Mouse (Mus musculus): ENCODE results near the gene Itpkb. TPM values are rescaled to one million over a fixed set of nuclear protein-coding genes. Genes with fewer than 3 reads are reported as not detected.

Gene Itpkb
- polyA plus RNA-seq, 1 experiment from 2014 or later, result 6.9 TPM

- H3K9ac ChIP-seq, result no peak overlapping the region
- ATAC-seq, result no peak
- peaks cover 20% of the 10 kb centered on the region for H3K4me1 ChIP-seq (replicated peaks)
- H3K36me3 ChIP-seq, result no peaks in the 10 kb centered on the region
- no peak overlapping the region for H3K4me2 ChIP-seq (replicated peaks)
- WGBS, result 49% methylated on average over 16 of the region's 16 CpGs
- no peak overlapping the region for H3K4me3 ChIP-seq (replicated peaks)
- no peaks in the 10 kb centered on the region for H3K27me3 ChIP-seq (replicated peaks)
- H3K27ac ChIP-seq, result no peak overlapping the region
- no peaks in the 10 kb centered on the region for H3K9me3 ChIP-seq
Observed at GRCm38 (mm10) chr1:180423008-180423639, 92.8 kb downstream of the Itpkb start.

GRCm38 (mm10) chr1:180423931-180424330 lies 93.6 kb downstream of the Itpkb start:
- Histone ChIP-seq H3K27me3 (replicated peaks) (no peaks in the 10 kb centered on the region), H3K4me2 (replicated peaks) (no peak overlapping the region), H3K9me3 (no peaks in the 10 kb centered on the region), H3K4me3 (replicated peaks) (no peak overlapping the region), H3K9ac (no peak overlapping the region), H3K36me3 (no peaks in the 10 kb centered on the region), H3K27ac (no peak overlapping the region), H3K4me1 (replicated peaks) (peaks cover 20% of the 10 kb centered on the region)
- WGBS, result 82% methylated on average over 3 of the region's 3 CpGs
- ATAC-seq, result no peak

- Histone ChIP-seq H3K27me3 (replicated peaks) (no peaks in the 10 kb centered on the region), H3K9ac (no peak overlapping the region), H3K4me3 (replicated peaks) (no peak overlapping the region), H3K4me1 (replicated peaks) (peaks cover 21% of the 10 kb centered on the region), H3K9me3 (no peaks in the 10 kb centered on the region), H3K27ac (no peak overlapping the region), H3K4me2 (replicated peaks) (no peak overlapping the region), H3K36me3 (no peaks in the 10 kb centered on the region)
- no peak for ATAC-seq
- 79% methylated on average over 6 of the region's 6 CpGs for WGBS
Observed at GRCm38 (mm10) chr1:180426405-180426804, 96.1 kb downstream of the Itpkb start.

DNA sequence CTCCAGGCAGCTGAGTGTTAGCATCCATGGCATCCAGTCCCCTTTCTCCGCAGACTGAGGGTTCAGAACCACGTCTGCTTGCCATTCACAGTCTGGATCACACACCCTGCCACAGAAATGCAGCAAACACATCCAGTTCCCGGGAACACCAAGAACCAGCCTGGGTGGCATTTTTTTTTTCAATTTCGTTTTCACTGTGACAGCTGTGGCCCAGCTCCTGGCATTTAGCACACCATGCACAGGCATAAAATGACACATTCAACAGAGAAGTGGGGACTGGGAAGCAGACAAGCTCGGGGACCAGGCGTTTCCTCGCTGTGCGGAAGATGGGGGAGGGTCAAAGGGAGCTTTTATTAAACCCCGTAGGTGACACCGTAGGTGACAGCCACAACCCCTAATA lies 97.4 kb downstream of the Itpkb start:
- Histone ChIP-seq H3K4me2 (replicated peaks) (no peak overlapping the region), H3K4me1 (replicated peaks) (peaks cover 12% of the 10 kb centered on the region), H3K36me3 (no peaks in the 10 kb centered on the region), H3K4me3 (replicated peaks) (no peak overlapping the region), H3K9me3 (no peaks in the 10 kb centered on the region), H3K9ac (no peak overlapping the region), H3K27ac (peak overlapping the region; percentile 23; the same call in 1 of the 2 replicates), H3K27me3 (replicated peaks) (no peaks in the 10 kb centered on the region)
- peak; percentile 2; the same call in 1 of the 2 replicates for ATAC-seq
- 54% methylated on average over 10 of the region's 10 CpGs for WGBS

DNA sequence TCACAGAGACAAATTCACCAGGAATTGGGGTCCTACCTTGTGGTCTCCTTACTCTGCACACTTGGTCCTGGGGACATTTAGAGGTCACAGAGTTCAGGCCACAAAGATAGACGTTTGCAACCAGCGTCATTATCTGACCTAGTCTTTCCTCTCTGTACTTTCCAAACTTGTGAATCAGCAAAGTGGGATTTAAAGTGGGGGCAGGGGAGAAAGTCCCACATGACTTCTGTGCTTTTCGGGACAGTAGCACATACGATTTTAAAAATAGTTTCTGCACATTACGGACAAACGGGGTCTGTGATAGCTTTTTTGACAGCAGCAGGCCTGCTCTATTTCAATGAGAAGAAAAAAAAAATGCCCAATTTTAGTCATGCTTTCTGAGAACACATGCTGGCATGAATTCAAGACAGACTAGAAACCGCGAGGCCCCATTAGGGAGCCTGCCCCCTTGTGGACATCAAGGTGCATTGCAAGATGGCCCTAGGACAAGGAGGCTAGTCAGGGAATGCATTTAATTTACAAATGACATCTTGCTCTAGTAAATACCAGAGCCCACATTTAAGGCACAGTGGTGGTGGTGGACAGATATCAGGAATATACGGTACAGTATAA lies 97.9 kb downstream of the Itpkb start:
- no peak overlapping the region for H3K4me2 ChIP-seq (replicated peaks)
- H3K4me1 ChIP-seq (replicated peaks), result peaks cover 16% of the 10 kb centered on the region
- no peak overlapping the region for H3K9ac ChIP-seq
- H3K9me3 ChIP-seq, result no peaks in the 10 kb centered on the region
- peak; percentile 33 for ATAC-seq
- 17% methylated on average over 9 of the region's 9 CpGs for WGBS
- peaks cover 2% of the 10 kb centered on the region; the same call in 1 of the 2 replicates for H3K27me3 ChIP-seq (replicated peaks)
- H3K27ac ChIP-seq, result 0 out of 2 replicates have a peak overlapping the region, but pooled peaks have one; percentile 23
- H3K4me3 ChIP-seq (replicated peaks), result no peak overlapping the region
- H3K36me3 ChIP-seq, result no peaks in the 10 kb centered on the region

- no peak for ATAC-seq
- no peak overlapping the region for H3K9ac ChIP-seq
- WGBS, result 81% methylated on average over 8 of the region's 8 CpGs
- H3K27me3 ChIP-seq (replicated peaks), result peaks cover 2% of the 10 kb centered on the region; the same call in 1 of the 2 replicates
- H3K4me3 ChIP-seq (replicated peaks), result no peak overlapping the region
- H3K36me3 ChIP-seq, result no peaks in the 10 kb centered on the region
- H3K4me1 ChIP-seq (replicated peaks), result peaks cover 18% of the 10 kb centered on the region
- H3K27ac ChIP-seq, result no peak overlapping the region
- H3K9me3 ChIP-seq, result no peaks in the 10 kb centered on the region
- H3K4me2 ChIP-seq (replicated peaks), result no peak overlapping the region
Observed at GRCm38 (mm10) chr1:180428871-180429270, 98.6 kb downstream of the Itpkb start.

- H3K9ac ChIP-seq, result no peak overlapping the region
- H3K4me3 ChIP-seq (replicated peaks), result no peak overlapping the region
- 58% methylated on average over 5 of the region's 5 CpGs for WGBS
- no peaks in the 10 kb centered on the region for H3K36me3 ChIP-seq
- no peak for ATAC-seq
- H3K9me3 ChIP-seq, result no peaks in the 10 kb centered on the region
- no peak overlapping the region for H3K27ac ChIP-seq
- H3K4me2 ChIP-seq (replicated peaks), result no peak overlapping the region
- H3K4me1 ChIP-seq (replicated peaks), result peaks cover 23% of the 10 kb centered on the region
- H3K27me3 ChIP-seq (replicated peaks), result peaks cover 2% of the 10 kb centered on the region; the same call in 1 of the 2 replicates
Observed at GRCm38 (mm10) chr1:180429819-180430218, 99.5 kb downstream of the Itpkb start.

DNA sequence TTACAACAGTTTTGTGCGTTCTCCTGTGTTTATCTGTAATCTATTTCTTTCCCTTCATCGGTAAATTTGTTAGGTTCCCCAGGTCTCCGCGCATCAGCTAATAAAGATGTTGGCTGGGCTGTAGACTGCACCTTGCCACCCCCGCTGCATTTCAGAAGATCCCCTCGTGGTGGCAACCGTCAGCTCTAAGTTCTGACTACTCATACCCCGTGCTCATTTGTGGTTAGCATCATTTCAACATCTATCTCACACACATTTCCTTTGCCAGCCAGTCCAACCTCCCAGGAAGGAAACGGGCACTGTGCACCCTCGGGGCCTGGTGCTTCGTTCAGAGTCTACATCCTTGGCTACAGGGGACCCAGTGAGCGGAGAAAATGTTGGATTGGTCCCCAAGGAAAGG lies 101.5 kb downstream of the Itpkb start:
- Histone ChIP-seq H3K9me3 (no peaks in the 10 kb centered on the region), H3K9ac (no peak overlapping the region), H3K4me1 (replicated peaks) (peaks cover 24% of the 10 kb centered on the region), H3K4me2 (replicated peaks) (no peak overlapping the region), H3K27ac (no peak overlapping the region), H3K4me3 (replicated peaks) (no peak overlapping the region), H3K27me3 (replicated peaks) (peaks cover 2% of the 10 kb centered on the region; the same call in 1 of the 2 replicates), H3K36me3 (no peaks in the 10 kb centered on the region)
- WGBS, result 67% methylated on average over 12 of the region's 12 CpGs
- no peak for ATAC-seq

DNA sequence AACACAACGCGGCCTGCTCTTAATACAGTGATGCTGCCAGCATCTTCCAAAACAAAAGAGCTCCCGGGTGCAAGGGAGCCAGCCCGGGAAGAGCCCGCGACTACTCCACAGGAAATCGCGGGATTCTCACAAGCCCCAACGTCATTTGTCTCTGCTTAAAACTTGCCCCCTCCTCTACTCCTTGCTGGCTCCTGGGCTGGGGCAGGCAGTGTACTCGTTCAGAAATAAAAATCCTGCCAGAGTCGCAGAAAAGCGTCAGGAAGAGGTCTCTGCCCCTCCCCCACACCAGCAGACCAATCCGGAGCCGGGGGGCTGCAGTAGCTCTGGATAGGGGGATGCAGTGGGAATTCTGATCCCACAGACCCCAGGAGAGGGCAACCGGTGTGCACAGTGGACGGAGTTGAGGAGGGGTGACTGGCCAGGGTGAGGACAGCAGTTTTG lies 102.8 kb downstream of the Itpkb start:
- Histone ChIP-seq H3K36me3 (no peaks in the 10 kb centered on the region), H3K9ac (peak overlapping the region; percentile 18; the same call in 1 of the 2 replicates), H3K9me3 (no peaks in the 10 kb centered on the region), H3K27me3 (replicated peaks) (peaks cover 2% of the 10 kb centered on the region; the same call in 1 of the 2 replicates), H3K27ac (no peak overlapping the region), H3K4me3 (replicated peaks) (peak overlapping the region; percentile 15; the same call in 1 of the 2 replicates), H3K4me1 (replicated peaks) (peaks cover 19% of the 10 kb centered on the region), H3K4me2 (replicated peaks) (peak overlapping the region; percentile 53)
- WGBS, result 4% methylated on average over 16 of the region's 16 CpGs
- peak; percentile 30; the same call in 1 of the 2 replicates for ATAC-seq

DNA sequence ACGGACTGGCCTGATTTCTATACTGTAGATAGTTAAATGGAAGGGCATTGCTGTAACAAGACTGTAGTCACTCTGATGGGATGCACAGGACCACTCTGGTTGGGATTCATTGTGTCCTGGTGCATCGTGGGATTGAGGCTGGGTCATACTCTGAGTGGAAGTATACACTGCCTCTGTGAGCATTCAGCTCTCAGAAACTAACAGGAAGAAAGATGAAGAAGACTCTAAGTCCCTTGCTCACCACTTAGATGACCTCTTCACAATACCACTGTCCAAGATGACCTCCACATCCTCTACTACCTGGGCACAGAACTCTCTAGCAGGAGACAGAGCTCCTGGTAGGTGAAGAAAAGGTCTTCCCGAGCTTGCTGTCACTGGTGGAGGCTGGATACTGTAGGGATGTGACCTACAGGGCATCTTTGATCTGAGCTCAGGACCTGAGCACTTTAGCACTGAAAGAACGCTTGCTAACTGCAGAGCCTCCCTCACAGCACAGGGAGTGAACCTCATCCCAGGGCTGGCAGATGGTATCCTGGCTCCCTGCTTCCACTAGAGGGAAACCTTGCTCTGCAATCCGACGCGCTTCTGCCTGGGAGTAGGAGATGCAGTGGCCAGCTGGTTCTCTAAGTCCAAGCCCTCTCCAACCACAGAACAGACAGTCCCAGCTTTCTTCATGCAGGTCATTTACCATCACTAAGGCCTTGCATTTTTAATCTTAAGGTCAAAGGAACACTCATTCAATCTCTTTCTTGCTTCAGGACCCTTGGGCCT lies 103.7 kb downstream of the Itpkb start:
- H3K4me1 ChIP-seq (replicated peaks), result peaks cover 19% of the 10 kb centered on the region
- no peak overlapping the region for H3K27ac ChIP-seq
- H3K27me3 ChIP-seq (replicated peaks), result peaks cover 2% of the 10 kb centered on the region; the same call in 1 of the 2 replicates
- no peaks in the 10 kb centered on the region for H3K36me3 ChIP-seq
- no peak overlapping the region for H3K4me2 ChIP-seq (replicated peaks)
- H3K9me3 ChIP-seq, result no peaks in the 10 kb centered on the region
- H3K4me3 ChIP-seq (replicated peaks), result no peak overlapping the region
- ATAC-seq, result peak; percentile 87
- H3K9ac ChIP-seq, result no peak overlapping the region
- WGBS, result 18% methylated on average over 7 of the region's 7 CpGs

DNA sequence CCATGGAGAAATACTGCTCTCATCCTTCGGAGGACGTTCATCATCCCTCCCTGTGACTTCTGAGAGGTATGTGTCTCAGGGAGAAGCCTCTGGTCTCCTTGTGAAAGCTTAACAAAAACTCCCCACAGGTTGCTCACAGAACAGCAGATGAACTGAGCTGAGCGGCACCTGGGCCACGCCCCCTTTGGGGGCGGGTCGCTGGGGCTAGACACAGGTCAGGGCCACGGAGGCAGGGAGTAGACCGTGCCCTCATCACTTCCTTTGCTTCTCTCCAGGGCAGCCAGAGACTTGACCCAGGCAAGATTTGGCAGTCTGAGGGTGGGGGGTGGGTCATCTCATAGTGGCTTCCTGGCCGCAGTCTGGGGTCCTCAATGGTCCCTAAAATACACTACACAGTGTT lies 104.6 kb downstream of the Itpkb start:
- no peak overlapping the region for H3K9ac ChIP-seq

DNA sequence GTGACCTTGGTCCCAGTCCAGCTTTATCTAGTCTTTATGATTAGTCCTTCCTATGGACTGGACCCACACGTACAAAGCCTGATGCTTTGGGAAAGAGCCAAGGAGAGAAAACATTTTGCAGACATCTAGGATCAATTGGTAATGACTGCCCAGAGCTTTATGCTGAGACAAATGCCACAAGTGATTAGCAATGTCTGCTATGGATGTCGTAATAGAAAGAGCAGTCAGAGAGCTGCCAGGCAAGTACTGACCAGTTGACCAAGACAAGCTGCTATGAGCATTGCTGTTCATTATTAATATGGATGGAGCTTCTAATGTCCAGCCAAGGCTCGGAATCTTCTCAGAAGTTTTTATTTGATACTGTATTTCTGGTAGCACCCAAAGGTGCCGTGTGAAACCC lies 109.2 kb downstream of the Itpkb start:
- ATAC-seq, result no peak
- 72% methylated on average over 4 of the region's 4 CpGs for WGBS
- no peaks in the 10 kb centered on the region for H3K36me3 ChIP-seq

More for the DNA sequence above, 104.6 kb downstream of the Itpkb start:
- peaks cover 2% of the 10 kb centered on the region; the same call in 1 of the 2 replicates for H3K27me3 ChIP-seq (replicated peaks)
- no peaks in the 10 kb centered on the region for H3K36me3 ChIP-seq
- 0 out of 2 replicates have a peak, but pooled peaks have one; percentile 56 for ATAC-seq
- H3K9me3 ChIP-seq, result no peaks in the 10 kb centered on the region
- 12% methylated on average over 9 of the region's 9 CpGs for WGBS
- H3K4me3 ChIP-seq (replicated peaks), result no peak overlapping the region
- H3K27ac ChIP-seq, result no peak overlapping the region
- peaks cover 18% of the 10 kb centered on the region for H3K4me1 ChIP-seq (replicated peaks)
- no peak overlapping the region for H3K4me2 ChIP-seq (replicated peaks)

More for the DNA sequence above, 109.2 kb downstream of the Itpkb start:
- Histone ChIP-seq H3K9ac (no peak overlapping the region), H3K4me1 (replicated peaks) (peaks cover 4% of the 10 kb centered on the region; the same call in 1 of the 2 replicates), H3K27ac (no peak overlapping the region), H3K27me3 (replicated peaks) (no peaks in the 10 kb centered on the region), H3K4me3 (replicated peaks) (no peak overlapping the region), H3K9me3 (no peaks in the 10 kb centered on the region), H3K4me2 (replicated peaks) (no peak overlapping the region)
